Mouse (Mus musculus) C2C12 (cell line): ENCODE measurements around the gene Foxe1.

Experiments
- CEBPB ChIP-seq: IDR thresholded peaks from one replicate; pipeline ENCODE4 v1.6.1; 2011; ENCODE audit warnings: low read depth, mild to moderate bottlenecking, control low read depth, moderate library complexity
- CTCF ChIP-seq: IDR thresholded peaks from one replicate; pipeline ENCODE4 v1.5.1; 2011; ENCODE audit not compliant: control insufficient read depth, insufficient read depth, insufficient read length
- FOSL1 ChIP-seq: IDR thresholded peaks from one replicate; pipeline ENCODE4 v1.8.0; 2011; ENCODE audit warnings: mild to moderate bottlenecking, low read length; ENCODE audit not compliant: poor library complexity, insufficient read depth, severe bottlenecking
- MAX ChIP-seq: IDR thresholded peaks from one replicate; pipeline ENCODE4 v1.6.1; 2011; ENCODE audit warnings: mild to moderate bottlenecking, control low read depth
- MYOD1 ChIP-seq: IDR thresholded peaks from one replicate; pipeline ENCODE4 v1.6.1; 2011; ENCODE audit warnings: low read depth; ENCODE audit not compliant: control insufficient read depth, insufficient read length
- MYOG ChIP-seq: IDR thresholded peaks from one replicate; pipeline ENCODE4 v1.6.1; 2011; ENCODE audit not compliant: control insufficient read depth, insufficient read length; ENCODE audit errors: extremely low read depth
- USF1 ChIP-seq: IDR thresholded peaks from one replicate; pipeline ENCODE4 v1.6.1; 2011; ENCODE audit warnings: low read depth, mild to moderate bottlenecking, control low read depth, moderate library complexity

- TF ChIP-seq MAX (no peak), CTCF (no peak), USF1 (no peak), MYOG (no peak), FOSL1 (no peak), CEBPB (no peak), MYOD1 (no peak)
Observed at GRCm38 (mm10) chr4:46353045-46353444, 9.6 kb downstream of the Foxe1 start.
